Mouse (Mus musculus) G1E (cell line): Measurements from ENCODE around the gene Rasa2. TPM values are rescaled to one million over a fixed set of nuclear protein-coding genes. Genes with fewer than 3 reads are reported as not detected.
"Not testable (repeated sequence)": the region's sequence is repeated elsewhere in the genome, so short reads cannot be mapped to it uniquely, and the experiment has no call there.

Source experiments
- ATAC-seq: 2 replicates; pipeline ENCODE4 v1.8.0; 2016; ENCODE audit warnings: mild to moderate bottlenecking; ENCODE audit not compliant: insufficient number of reproducible peaks, poor library complexity, low FRiP score, severe bottlenecking; ENCODE audit errors: extremely low read depth
- DNase-seq: peaks from one replicate; pipeline ENCODE4 v3.0.0; 2012; ENCODE audit warnings: low spot score
- H3K27me3 ChIP-seq: 2 replicates; pipeline ENCODE4 v1.6.1; 2012; ENCODE audit warnings: mild to moderate bottlenecking, low read length, inconsistent platforms; ENCODE audit not compliant: insufficient read depth
- H3K36me3 ChIP-seq: replicated peaks from 2 replicates; pipeline ENCODE3; 2012; ENCODE audit warnings: mild to moderate bottlenecking, inconsistent platforms
- H3K4me1 ChIP-seq: 2 replicates; pipeline ENCODE4 v1.6.1; 2012; ENCODE audit warnings: low read depth, low read length, inconsistent platforms, mixed read lengths; ENCODE audit not compliant: insufficient read depth
- H3K4me3 ChIP-seq: 2 replicates; pipeline ENCODE4 v1.5.1; 2012; ENCODE audit warnings: low read depth, mild to moderate bottlenecking, inconsistent platforms, low read length, moderate library complexity, mixed read lengths
- H3K9me3 ChIP-seq: replicated peaks from 2 replicates; pipeline ENCODE4 v1.6.1; 2012; ENCODE audit warnings: inconsistent platforms
- CTCF ChIP-seq: IDR thresholded peaks from 2 replicates; pipeline ENCODE4 v1.5.1; 2012; ENCODE audit warnings: low read depth, low read length, inconsistent platforms, mixed read lengths
- GATA1 ChIP-seq: IDR thresholded peaks from 2 replicates; pipeline ENCODE4 v1.6.1; 2012; ENCODE audit warnings: borderline replicate concordance, low read length, inconsistent platforms, mixed read lengths
- GATA2 ChIP-seq: IDR thresholded peaks from 2 replicates; pipeline ENCODE4 v1.6.1; 2012; ENCODE audit warnings: low read depth, low read length, inconsistent platforms, borderline replicate concordance
- POLR2AphosphoS5 ChIP-seq: IDR thresholded peaks from 2 replicates; pipeline ENCODE4 v1.6.1; 2012; ENCODE audit warnings: low read depth, low read length, inconsistent platforms; ENCODE audit not compliant: insufficient replicate concordance
- TAL1 ChIP-seq: conservative IDR thresholded peaks from 2 replicates; pipeline ENCODE4 v1.6.1; 2012; ENCODE audit warnings: low read depth, low read length, inconsistent platforms, mixed read lengths
- polyA plus RNA-seq: library from polyadenylated mRNA; stranded (reverse); fragments of >175 nt; gene quantifications from 2 replicates; pipeline ENCODE4 v1.2.3, GENCODE M21; 2012
- total RNA-seq, 2 experiments: library from RNA; stranded (forward) in 1 of 2; stranded (reverse) in 1 of 2; fragments of 200-1000 nt in 1 of 2; fragments of >200 nt in 1 of 2; fragmentation: Nextera tagmentation in 1 of 2; gene quantifications; 2 replicates each; pipeline ENCODE4 v1.2.3; 2014 to 2017

Rasa2 gene
- total and polyA plus RNA-seq, 3 experiments, result 3.2 to 74.8 (median 54.9) TPM

DNA sequence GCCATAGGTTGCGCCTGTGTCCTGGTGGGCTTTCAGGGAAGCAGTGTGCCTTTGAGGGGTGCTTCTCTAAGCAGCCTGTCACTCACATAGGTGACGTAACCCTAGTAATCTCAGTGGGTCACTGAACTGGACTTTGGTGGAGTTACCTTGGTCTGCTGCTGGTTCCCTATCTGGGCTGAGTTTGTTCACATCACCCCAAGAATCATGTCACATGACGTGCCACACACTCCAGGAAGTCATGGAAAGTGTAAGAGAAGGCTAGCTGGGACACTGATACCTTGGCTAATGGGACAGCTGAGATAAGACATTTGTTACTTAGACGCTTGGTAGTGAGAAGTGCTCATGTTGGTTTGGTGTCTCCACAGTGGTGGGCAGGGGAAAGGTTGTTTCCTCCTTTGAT, 105.4 kb downstream of the Rasa2 start:
- no peak overlapping the region for H3K4me3 ChIP-seq
- no peak for DNase-seq

DNA sequence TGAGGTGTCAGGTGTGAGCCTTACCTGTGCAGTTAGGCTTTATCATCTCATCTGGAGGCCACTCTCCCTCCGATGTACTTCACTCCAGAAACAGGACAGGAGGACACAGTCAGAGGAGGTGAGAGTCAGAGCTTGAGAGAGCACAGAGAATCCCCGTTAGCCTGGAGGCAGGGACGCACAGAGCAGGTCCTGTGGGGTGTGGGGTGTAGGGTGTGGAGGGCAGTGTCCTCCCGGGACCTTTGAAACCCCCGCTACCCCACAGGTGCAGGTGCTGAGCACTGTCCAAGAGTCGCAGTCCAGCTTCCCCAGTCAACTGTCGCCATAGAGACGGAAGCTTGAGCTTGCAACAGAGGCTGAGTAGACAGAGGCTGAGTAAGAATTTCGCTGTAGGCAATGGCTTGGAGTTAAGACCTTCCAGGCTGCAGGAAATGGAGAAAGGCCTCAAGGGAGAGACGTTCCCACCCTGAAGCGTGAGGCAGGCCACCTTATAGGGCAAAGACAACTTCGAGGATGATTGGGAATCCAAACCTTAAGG, 106.4 kb downstream of the Rasa2 start, which contains the start of gene Gm28729:
Gene Gm28729, minus strand, starts transcription at position 293 of the 535 bp plus-strand sequence.
- DNase-seq, result no peak
- ATAC-seq, result no peak; the same call in 1 of the 2 replicates
- H3K27me3 ChIP-seq, result peaks cover 36% of the 10 kb centered on the region

More for the DNA sequence above, 105.4 kb downstream of the Rasa2 start:
- no peaks in the 10 kb centered on the region for H3K9me3 ChIP-seq
- H3K27me3 ChIP-seq, result peaks cover 31% of the 10 kb centered on the region
- peaks cover 31% of the 10 kb centered on the region for H3K4me1 ChIP-seq
- no peaks in the 10 kb centered on the region for H3K36me3 ChIP-seq
- ATAC-seq, result no peak
- TF ChIP-seq CTCF (no peak), TAL1 (no peak), GATA2 (no peak), POLR2AphosphoS5 (no peak), GATA1 (no peak)

DNA sequence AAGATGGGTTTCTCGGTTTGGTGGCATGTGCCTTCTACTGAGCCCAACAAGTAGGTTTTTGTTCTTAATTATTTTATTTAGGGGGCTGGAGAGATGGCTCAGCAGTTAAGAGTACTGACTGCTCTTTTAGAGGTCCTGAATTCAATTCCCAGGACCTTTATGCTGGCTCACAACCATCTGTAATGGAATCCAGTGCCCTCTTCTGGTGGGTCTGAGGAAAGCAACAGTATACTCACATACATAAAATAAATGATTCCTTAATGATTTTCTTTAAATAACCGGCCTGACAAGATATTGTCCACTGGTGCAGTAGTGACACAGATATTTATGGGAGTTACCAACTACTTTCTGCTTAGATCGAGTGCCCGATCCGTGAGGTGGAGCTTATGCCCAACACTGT, 108.3 kb downstream of the Rasa2 start:
- Histone ChIP-seq H3K4me1 (peaks cover 25% of the 10 kb centered on the region), H3K36me3 (no peaks in the 10 kb centered on the region), H3K4me3 (no peak overlapping the region), H3K9me3 (no peaks in the 10 kb centered on the region), H3K27me3 (peaks cover 43% of the 10 kb centered on the region)
- DNase-seq (no peak), ATAC-seq (no peak)
- TF ChIP-seq GATA1 (no peak), POLR2AphosphoS5 (no peak)

More for the DNA sequence above, 106.4 kb downstream of the Rasa2 start, which contains the start of gene Gm28729:
- TF ChIP-seq TAL1 (no peak), GATA2 (no peak), GATA1 (no peak), POLR2AphosphoS5 (no peak), CTCF (no peak)
- Histone ChIP-seq H3K9me3 (no peaks in the 10 kb centered on the region), H3K4me1 (peaks cover 25% of the 10 kb centered on the region), H3K36me3 (no peaks in the 10 kb centered on the region), H3K4me3 (no peak within 1 kb of the TSS)

DNA sequence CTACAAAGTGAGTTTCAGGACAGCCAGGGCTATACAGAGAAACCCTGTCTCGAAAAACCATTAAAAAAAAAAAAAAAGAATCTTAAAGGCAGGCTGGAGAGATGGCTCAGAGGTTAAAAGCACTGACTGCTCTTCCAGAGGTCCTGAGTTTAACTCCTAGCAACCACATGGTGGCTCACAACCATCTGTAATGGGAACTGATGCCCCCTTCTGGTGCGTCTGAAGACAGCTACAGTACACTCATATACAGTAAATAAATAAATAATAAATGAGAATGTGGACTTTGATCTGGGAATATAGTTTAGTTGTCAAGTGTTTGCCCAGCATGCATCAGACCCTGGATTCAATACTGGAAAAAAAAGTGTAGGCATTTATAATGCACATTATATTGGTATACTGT, 109.8 kb downstream of the Rasa2 start:
- H3K9me3 ChIP-seq, H3K4me3 ChIP-seq, ATAC-seq, H3K36me3 ChIP-seq, DNase-seq: not testable (repeated sequence)
- Histone ChIP-seq H3K27me3 (peaks cover 39% of the 10 kb centered on the region), H3K4me1 (peaks cover 20% of the 10 kb centered on the region)

DNA sequence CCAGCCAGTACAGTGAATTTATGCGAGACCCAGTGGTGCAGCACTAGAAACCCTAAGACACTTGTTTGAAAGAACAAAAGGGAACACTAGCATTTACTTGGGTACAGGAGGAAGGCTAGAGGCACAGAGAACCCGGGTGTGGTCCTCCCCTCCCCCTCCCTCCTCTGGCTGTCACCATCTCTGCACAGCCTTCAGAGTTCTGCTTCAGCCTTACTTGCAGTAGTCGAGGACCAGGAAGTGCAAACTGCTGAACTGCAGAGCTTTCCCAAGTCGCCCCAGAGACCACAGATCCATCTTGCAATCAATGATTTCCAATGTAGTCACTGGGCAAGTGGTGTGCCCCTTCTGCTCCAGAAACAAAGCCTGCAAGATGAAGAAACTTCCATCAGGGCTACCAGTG, 114.0 kb downstream of the Rasa2 start:
- H3K36me3 ChIP-seq, result no peaks in the 10 kb centered on the region
- peaks cover 4% of the 10 kb centered on the region; the same call in 1 of the 2 replicates for H3K4me1 ChIP-seq
- H3K27me3 ChIP-seq, result peaks cover 31% of the 10 kb centered on the region
- TF ChIP-seq TAL1 (no peak), POLR2AphosphoS5 (no peak), GATA2 (no peak), GATA1 (no peak), CTCF (no peak)
- DNase-seq, result no peak
- no peak overlapping the region for H3K4me3 ChIP-seq
- no peaks in the 10 kb centered on the region for H3K9me3 ChIP-seq
- no peak for ATAC-seq

DNA sequence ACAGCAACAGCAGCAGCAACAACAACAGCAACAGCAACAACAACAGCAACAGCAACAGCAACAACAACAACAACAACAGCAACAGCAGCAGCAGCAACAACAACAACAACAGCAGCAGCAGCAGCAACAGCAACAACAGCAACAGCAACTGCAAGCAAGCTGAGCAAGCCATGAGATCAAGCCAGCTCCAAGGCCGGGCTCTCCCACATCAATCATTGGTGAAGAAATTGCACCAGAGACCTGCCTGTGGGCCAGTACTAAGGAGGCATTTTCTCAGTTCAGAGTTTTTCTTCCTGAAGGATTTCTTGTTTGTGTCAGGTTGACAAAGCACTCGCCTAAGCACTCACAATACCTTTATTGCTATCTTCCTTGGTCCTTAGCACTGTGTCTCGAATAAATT, 114.6 kb downstream of the Rasa2 start:
- no peak for ATAC-seq
- no peak for TF ChIP-seq GATA1
- TF ChIP-seq GATA2, result no peak
- no peak for TF ChIP-seq POLR2AphosphoS5
- no peak for TF ChIP-seq CTCF
- TF ChIP-seq TAL1, result no peak
- peaks cover 4% of the 10 kb centered on the region; the same call in 1 of the 2 replicates for H3K4me1 ChIP-seq
- H3K4me3 ChIP-seq, result no peak overlapping the region
- DNase-seq, result no peak
- no peaks in the 10 kb centered on the region for H3K36me3 ChIP-seq
- no peaks in the 10 kb centered on the region for H3K9me3 ChIP-seq
- peaks cover 29% of the 10 kb centered on the region for H3K27me3 ChIP-seq

DNA sequence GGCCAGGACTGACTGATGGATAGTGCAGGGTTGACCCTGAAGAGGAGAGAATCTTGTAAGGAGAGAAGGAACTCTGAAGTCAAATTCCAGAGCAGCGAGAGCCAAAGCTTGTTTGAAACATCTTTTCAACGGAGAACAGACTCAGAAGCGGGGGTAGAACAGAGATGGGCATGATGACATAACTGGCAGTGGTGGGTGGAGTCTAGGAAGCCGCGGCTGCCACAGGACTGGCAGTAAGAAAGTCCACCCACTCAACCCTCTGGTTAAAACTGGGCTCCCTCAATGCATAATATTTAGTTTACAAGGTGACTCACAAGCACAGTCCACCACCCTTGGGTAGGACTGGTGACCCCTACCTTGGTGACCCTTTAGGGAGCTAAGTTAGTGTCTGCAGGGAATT, 115.7 kb downstream of the Rasa2 start:
- no peak for ATAC-seq
- DNase-seq, result no peak
- peaks cover 28% of the 10 kb centered on the region for H3K27me3 ChIP-seq
- peaks cover 4% of the 10 kb centered on the region; the same call in 1 of the 2 replicates for H3K4me1 ChIP-seq
- no peak for TF ChIP-seq CTCF
- TF ChIP-seq POLR2AphosphoS5, result no peak
- TF ChIP-seq TAL1, result no peak
- TF ChIP-seq GATA1, result no peak
- no peak for TF ChIP-seq GATA2
- H3K4me3 ChIP-seq, result no peak overlapping the region
- H3K36me3 ChIP-seq, result no peaks in the 10 kb centered on the region
- H3K9me3 ChIP-seq, result no peaks in the 10 kb centered on the region

DNA sequence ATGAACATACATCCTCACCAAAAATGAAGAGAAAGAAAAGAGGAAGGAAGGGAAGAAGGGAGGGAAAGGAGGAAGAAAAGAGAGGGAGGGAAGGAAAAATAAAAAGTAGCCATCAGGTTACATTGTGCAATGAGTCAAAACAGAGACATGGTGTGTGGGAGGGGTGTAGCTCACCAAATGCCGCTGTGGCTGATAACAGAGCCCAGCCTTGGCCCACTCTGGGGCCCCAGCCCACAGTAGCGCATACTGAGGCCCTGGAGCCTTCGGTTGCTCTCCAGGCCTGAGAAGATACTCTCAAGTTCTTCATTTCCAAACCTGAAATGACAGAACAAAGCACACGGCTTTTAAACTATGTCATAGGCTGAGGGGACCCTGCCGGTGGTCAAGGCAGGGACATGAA, 117.1 kb downstream of the Rasa2 start:
- ATAC-seq (no peak), DNase-seq (no peak)
- no peaks in the 10 kb centered on the region for H3K36me3 ChIP-seq
- peaks cover 30% of the 10 kb centered on the region for H3K27me3 ChIP-seq
- no peak for TF ChIP-seq POLR2AphosphoS5
- no peak for TF ChIP-seq CTCF
- no peak for TF ChIP-seq GATA2
- no peak for TF ChIP-seq GATA1
- TF ChIP-seq TAL1, result no peak
- no peaks in the 10 kb centered on the region for H3K9me3 ChIP-seq
- no peak overlapping the region for H3K4me3 ChIP-seq
- H3K4me1 ChIP-seq, result peaks cover 4% of the 10 kb centered on the region; the same call in 1 of the 2 replicates
